Mouse (Mus musculus): Measurements from ENCODE around the gene Cacng8.
"Not testable (repeated sequence)": the region's sequence is repeated elsewhere in the genome, so short reads cannot be mapped to it uniquely, and the experiment has no call there.

Gene Cacng8

DNA sequence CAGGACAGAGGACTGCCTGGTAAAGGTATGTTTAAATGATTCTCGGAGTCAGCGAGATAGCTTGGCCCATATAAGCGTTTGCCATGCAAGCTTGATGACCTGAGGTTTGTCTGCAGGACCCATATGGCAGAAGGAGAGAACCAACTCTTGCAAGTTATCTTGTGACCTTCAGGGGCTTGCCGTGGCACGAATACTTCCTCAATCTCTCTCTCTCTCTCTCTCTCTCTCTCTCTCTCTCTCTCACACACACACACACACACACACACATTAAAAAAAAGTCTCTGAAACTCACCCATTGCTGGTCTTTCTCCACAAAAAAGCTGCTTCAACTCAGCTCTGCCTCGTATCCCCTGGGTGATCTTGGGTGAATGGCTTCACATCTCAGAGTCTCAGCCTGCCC is 1.6 kb upstream of the Cacng8 start:
- DNase-seq, result no peak

DNA sequence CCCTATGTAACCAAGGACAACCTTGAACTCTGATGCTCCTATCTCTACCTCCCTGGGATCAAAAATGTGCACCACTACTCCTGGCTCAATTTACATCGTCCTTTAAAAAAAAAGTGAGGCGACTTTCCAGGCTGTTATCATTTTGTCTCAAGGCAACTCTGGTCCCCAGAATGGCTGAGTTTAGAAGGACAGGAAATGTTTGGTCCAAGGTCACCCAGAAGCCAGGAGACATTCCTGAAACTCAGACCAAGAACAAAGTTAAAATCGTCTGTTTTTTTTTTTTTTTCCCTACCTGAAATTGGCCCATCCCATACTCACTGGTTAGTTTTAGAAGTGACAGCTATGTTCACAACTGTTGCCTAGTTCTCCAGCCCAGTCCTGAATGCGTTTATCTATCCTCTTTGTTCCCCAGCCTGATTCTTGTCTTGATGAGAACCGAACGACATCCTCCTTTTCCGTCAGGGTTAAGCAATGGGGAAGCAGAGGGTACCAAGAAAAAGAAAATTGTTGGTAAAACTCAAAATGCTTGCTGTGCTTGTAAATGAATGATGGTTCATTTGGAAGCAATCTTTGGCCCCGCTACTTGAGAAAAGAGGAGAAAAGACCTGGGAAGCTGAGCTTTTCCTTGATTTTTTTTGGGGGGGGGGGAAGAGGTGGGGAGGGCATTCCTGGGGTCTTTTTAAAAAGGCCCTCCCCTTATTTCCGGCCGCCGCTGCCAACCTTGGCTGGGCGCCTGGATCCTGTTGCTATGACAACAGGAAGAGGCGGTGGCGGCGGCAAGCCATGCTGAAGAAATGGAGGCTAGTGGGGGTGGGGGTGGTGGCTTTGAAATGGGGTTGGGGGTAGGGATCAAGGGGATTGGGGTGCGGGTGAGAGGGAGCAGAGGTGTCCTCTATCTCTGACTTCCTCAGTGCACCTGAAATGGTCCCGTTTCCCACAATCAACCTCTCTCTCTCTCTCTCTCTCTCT is 755 bp upstream of the Cacng8 start:
- DNase-seq, result peak; percentile 43 to 74

DNA sequence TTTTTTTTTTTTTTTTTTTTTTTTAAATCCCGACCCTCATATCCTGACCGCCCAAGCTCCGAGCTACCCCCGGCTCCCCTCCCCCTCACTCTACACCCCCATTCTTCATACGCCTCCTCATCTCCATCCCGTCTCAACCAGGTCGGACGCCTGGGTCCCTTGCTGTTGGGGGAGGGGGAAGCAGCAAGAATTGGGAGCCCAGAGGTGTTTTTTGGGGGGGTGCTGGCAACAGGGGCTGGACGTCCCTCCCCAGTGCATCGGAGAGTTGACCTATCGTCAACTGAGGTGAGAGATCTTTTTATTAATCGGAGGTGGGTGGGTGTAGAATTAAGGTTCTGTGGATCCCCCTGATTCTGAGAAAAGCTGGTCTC is 583 bp downstream of the Cacng8 start:
- peak in 1 of 2 experiments; percentile 27 for DNase-seq

GRCm38 (mm10) chr7:3391809-3392208 is 1.3 kb downstream of the Cacng8 start:
- DNase-seq, result peak; percentile 27 to 31

DNA sequence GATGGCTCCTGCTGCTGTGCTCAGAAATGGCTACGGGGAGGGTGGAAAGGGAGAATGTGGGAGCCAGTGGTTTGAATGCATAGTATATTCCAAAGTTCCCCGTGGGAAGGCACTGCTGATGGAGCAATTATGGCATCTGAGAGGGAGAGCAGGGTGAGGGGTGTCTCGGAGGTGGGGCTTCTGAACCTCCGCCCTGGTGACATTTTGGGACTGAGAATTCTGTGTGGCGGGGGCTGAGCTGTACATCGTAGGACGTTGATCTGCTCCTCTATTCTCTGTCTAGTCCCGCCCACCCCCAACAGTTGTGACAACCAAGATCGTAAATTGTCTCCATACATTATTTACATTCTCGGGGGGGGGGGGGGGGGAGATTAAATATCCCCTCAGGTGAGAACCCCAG is 6.9 kb downstream of the Cacng8 start:
- no peak for DNase-seq

GRCm38 (mm10) chr7:3397797-3398196 is 7.3 kb downstream of the Cacng8 start:
- DNase-seq, result no peak

DNA sequence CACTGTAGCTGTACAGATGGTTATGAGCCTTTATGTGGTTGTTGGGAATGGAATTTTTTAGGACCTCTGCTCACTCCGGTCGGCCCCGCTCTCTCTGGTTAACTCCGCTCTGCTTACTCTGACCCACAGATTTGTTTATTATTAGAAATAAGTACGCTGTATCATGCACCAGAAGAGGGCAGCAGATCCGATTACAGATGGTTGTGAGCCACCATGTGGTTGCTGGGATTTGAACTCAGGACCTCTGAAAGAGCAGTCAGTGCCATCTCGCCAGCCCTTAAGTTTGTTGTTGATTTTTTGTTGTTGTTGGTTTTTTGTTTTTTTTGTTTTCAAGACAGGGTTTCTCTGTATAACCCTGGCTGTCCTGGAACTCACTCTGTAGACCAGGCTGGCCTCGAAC is 7.9 kb downstream of the Cacng8 start:
- not testable (repeated sequence) for DNase-seq

DNA sequence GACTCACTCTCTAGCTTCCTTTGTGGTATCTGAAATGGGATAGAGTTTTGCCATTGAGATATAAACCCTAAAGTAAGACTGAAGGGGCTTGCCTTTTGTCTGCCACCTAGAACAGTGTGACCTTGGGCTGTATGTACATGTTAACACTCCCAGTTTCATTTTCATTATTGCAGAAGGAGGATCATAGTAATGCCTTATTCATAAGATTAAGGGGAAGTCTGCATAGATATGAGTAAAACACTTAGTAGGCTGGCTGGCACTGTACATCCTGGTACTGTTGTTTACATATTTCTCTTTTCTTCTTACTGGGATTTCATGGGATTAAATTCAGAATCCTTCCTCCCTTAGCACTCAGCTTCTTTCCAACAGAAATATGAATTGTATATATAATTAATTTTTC is 9.5 kb downstream of the Cacng8 start:
- DNase-seq, result no peak

DNA sequence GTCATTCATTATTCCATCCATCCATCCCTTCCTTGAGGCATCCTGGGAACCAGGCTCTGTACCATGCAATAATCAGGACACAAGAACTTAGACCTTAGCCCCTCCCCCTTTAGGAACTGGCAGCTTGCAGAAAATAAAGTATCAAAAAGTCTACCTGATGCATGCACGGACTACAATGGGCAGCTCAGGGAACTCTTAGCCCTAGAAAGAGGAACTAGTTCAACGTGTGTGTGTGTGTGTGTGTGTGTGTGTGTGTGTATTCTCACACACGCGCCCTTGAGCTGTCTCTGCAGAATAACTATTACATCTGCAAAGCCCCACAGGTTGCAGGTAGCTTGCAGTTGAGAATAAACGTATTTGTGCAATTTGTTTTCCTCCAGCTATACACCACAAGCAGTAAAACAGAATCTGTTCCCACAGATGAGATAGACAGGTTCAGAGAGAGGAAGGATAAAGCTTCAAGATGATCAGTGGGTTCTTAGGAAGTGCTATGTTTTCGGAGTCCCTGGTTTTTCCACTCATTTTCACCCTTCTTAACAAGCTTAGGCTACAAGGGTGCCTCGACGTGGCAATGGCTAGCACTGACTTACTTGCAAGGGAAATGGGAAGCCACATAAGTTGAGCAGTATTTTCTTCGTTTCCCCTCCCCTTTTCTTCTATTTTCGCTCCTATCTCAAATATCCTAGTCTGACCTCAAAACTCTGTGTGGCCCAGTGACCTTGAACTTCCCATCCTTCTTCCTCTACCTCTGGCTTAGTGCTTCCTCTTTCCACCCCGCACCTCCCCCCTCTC is 19.4 kb downstream of the Cacng8 start:
- no peak for DNase-seq

GRCm38 (mm10) chr7:3411160-3411941 is 20.9 kb downstream of the Cacng8 start:
- DNase-seq, result peak; percentile 49 to 50

- peak; percentile 44 to 52 for DNase-seq
Observed at GRCm38 (mm10) chr7:3412036-3412435, 21.6 kb downstream of the Cacng8 start.

DNA sequence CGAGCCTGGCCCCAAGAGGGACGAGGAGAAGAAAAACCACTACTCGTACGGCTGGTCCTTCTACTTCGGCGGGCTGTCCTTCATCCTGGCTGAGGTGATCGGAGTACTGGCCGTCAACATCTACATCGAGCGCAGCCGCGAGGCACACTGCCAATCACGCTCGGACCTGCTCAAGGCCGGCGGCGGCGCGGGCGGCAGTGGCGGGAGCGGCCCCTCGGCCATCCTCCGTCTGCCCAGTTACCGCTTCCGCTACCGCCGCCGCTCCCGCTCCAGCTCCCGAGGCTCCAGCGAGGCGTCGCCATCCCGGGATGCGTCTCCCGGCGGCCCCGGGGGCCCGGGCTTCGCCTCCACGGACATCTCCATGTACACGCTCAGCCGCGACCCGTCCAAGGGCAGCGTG is 24.4 kb downstream of the Cacng8 start:
- peak; percentile 38 to 69 for DNase-seq

GRCm38 (mm10) chr7:3415378-3415777 is 24.9 kb downstream of the Cacng8 start:
- DNase-seq, result peak; percentile 22 to 58

- DNase-seq, result no peak
Observed at GRCm38 (mm10) chr7:3419941-3420340, 29.5 kb downstream of the Cacng8 start.

GRCm38 (mm10) chr7:3420466-3420865 is 30.0 kb downstream of the Cacng8 start:
- DNase-seq, result no peak

DNA sequence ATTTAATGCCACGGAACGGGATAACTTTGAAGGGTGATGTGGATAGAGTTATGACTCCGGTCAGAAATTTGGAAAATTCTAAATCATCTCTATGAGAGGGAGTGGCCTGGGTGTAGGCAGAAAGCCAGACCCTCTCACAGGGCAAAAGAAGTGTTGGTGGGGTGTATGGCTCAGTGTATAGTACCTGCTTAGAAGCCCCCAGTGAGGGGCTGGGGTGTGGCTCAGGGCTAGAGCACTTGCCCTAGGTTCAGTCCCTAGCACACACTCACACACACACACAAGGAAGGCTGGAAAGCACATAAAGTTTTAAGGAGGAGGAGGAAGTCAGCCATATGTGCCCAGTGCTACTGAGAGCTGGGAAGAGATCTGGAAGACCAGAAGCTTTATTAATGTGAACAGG is 30.8 kb downstream of the Cacng8 start:
- DNase-seq, result no peak

DNA sequence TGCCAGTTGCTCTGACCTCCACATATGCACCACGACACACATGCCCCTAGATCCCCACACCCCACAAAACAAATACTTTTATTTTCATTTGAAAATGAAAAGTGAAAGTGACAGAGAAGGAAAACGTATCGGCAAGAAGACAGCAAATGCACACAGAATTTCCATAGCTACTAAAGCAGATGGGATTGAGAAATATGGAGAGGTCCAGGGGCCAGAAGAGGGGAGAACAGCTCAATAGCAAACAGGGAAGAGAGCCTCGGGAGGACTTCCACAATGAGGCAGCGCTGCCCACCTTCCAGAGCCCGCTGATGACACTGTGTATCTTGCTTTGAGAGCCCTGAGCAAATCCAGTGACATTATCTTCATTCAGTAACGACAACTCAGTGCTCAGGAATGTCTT is 31.6 kb downstream of the Cacng8 start:
- no peak for DNase-seq

DNA sequence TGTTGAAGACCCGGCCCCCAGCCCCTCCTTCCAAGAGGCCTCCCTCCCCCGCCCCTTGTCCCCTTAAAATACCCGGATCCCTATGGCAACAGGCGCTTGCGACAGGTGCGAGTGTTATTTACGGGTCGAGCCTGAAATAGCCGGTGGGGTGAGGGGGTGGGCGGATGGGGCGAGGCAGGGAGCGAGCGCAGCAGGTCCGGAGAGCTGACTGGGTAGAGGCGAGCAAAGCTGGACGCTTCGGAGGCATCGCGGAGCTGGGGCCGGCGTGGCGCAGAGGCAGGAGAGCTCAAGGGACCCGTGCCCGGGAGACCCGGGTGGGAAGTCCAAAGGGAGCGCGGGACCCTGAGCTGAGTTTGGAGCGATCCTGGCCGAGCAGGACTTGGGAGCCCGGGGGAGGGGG is 32.9 kb downstream of the Cacng8 start:
- DNase-seq, result no peak

GRCm38 (mm10) chr7:3423895-3424294 is 33.4 kb downstream of the Cacng8 start, which contains the start of gene Cacng6:
TSS of gene Cacng6 (plus strand) at chr7:3424195.
- no peak for DNase-seq

DNA sequence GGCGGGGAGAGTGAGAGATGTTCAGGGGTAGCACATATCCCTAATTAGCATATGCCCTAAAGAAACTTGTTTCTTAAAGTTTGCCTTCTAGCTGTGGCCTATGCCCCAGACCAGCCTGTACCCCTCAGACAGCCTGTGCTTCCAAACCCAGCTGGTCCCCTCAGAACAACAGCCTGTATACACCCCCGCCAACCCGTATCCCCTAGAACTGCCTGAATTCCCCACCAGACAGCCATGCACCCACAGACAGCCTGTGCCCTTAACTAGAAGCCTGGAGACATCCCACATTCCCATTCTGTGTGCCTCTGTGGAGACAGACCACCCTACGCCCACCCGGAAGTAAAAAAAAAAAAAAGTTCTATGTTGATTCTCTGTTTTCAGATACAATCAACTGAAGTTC is 34.7 kb downstream of the Cacng8 start:
- DNase-seq, result no peak

- DNase-seq, result no peak
Observed at GRCm38 (mm10) chr7:3430161-3430560, 39.7 kb downstream of the Cacng8 start.

GRCm38 (mm10) chr7:3432066-3432465 is 41.6 kb downstream of the Cacng8 start:
- DNase-seq, result no peak

- no peak for DNase-seq
Observed at GRCm38 (mm10) chr7:3437941-3438340, 47.5 kb downstream of the Cacng8 start.
